Mouse (Mus musculus) neural tube, embryonic 12.5 days (tissue): ENCODE results near the gene Mpi. TPM values are rescaled to one million over a fixed set of nuclear protein-coding genes. Genes with fewer than 3 reads are reported as not detected.

Source experiments
- polyA plus RNA-seq: library from polyadenylated mRNA; unstranded; fragments of >200 nt; fragmentation: Nextera tagmentation; extraction: Ambion mirVana; gene quantifications from 2 replicates; pipeline ENCODE4 v1.2.1, GENCODE M21; 2016

The Mpi gene
- polyA plus RNA-seq, 1 experiment from 2014 or later = 68.2 TPM

Other genes starting within 250 kb of the Mpi start
- gene Ppcdc, start 112.6 kb downstream of the Mpi start, polyA plus RNA-seq = 21.8 and 24.3 TPM in 2 replicates
- 40.6 and 43.0 TPM in 2 replicates for gene Scamp5, start 84.7 kb downstream of the Mpi start, polyA plus RNA-seq
- gene Rpp25, start 48.7 kb downstream of the Mpi start, polyA plus RNA-seq = 12.4 and 13.3 TPM in 2 replicates
- 770 and 826 TPM in 2 replicates for gene Cox5a, start 31.5 kb downstream of the Mpi start, polyA plus RNA-seq
- 19.6 and 20.2 TPM in 2 replicates for gene Fam219b, start 15.2 kb downstream of the Mpi start, polyA plus RNA-seq
- gene Scamp2, start 8.2 kb upstream of the Mpi start, polyA plus RNA-seq = 56.2 and 62.3 TPM in 2 replicates
- gene Ulk3, start 36.7 kb upstream of the Mpi start, polyA plus RNA-seq = 20.7 and 22.9 TPM in 2 replicates
- not detected in 2 replicates for gene Cplx3, start 53.5 kb upstream of the Mpi start, polyA plus RNA-seq
- not detected in 2 replicates for gene Lman1l, start 68.0 kb upstream of the Mpi start, polyA plus RNA-seq
- 40.3 and 41.7 TPM in 2 replicates for gene Csk, start 100.9 kb upstream of the Mpi start, polyA plus RNA-seq
- gene Cyp1a2, start 130.9 kb upstream of the Mpi start, polyA plus RNA-seq = not detected in 2 replicates
- not detected in 2 replicates for gene Cyp1a1, start 135.2 kb upstream of the Mpi start, polyA plus RNA-seq
- gene Edc3, start 155.8 kb upstream of the Mpi start, polyA plus RNA-seq = 38.4 and 41.0 TPM in 2 replicates
- gene Clk3, start 213.1 kb upstream of the Mpi start, polyA plus RNA-seq = 80.9 and 84.9 TPM in 2 replicates